8 mouse cellular contexts compared by ENCODE assay signal in the genomic region with DNA sequence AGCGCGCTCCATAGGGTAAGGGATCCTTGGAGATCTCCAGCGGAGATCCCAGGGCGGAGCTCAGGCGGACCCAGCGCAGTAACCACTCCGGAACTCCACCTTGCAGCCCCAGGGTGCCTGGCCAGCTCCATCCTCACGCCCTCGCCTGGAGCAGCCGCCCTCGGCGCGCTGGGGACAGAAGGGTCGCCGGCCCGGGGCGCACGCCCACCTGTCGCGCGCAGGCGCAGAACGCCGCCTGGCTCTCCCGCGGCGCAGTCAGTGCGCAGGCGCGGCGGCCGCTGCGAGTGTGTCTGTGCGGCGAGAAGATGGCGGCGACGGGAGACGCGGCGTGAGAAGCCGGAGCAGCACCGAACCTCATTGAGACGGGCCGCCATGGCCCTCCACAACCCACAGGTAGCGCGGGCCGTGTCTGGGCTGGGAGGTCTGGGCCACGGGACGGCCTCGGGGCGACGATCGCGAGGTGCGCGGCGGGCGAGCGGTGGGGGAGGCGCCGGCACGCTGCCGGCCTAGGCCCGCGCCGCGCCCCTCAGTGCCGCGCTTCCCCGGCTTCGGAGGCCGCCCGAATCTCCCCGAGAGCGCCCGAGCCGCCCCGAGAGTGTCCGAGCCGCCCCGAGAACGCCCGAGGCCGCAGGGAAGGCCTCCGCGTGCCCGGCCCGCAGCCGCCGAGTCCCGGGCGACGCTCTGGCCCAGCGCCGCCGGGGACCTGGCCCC. TPM values are rescaled to one million over a fixed set of nuclear protein-coding genes. Genes with fewer than 3 reads are reported as not detected.
DNase-seq lines count a peak whose midpoint lies in the region; ATAC-seq lines count a peak whose summit lies in the region.

TSS of gene Gm20388 (plus strand) at position 295 of the 711 bp plus-strand sequence.

- peak within 1 kb of the TSS; percentile 93 for H3K27ac ChIP-seq in embryonic facial prominence, embryonic 12.5 days
- H3K27ac ChIP-seq in limb, embryonic 10.5 days: peak within 1 kb of the TSS; percentile 98
- H3K27ac ChIP-seq in midbrain, embryonic 12.5 days (replicated peaks): peak within 1 kb of the TSS; percentile 92

- no peaks in the 10 kb centered on the region for H3K9me3 ChIP-seq in embryonic facial prominence, embryonic 12.5 days
- no peaks in the 10 kb centered on the region for H3K9me3 ChIP-seq in limb, embryonic 10.5 days (replicated peaks)
- H3K9me3 ChIP-seq in midbrain, embryonic 12.5 days: no peaks in the 10 kb centered on the region

- peak within 1 kb of the TSS; percentile 95 for H3K9ac ChIP-seq in embryonic facial prominence, embryonic 12.5 days
- H3K9ac ChIP-seq in midbrain, embryonic 12.5 days (replicated peaks): peak within 1 kb of the TSS; percentile 89

- H3K4me1 ChIP-seq in embryonic facial prominence, embryonic 12.5 days: peaks cover 34% of the 10 kb centered on the region
- H3K4me1 ChIP-seq in limb, embryonic 10.5 days: peaks cover 44% of the 10 kb centered on the region
- peaks cover 41% of the 10 kb centered on the region for H3K4me1 ChIP-seq in midbrain, embryonic 12.5 days

- H3K36me3 ChIP-seq in embryonic facial prominence, embryonic 12.5 days: no peaks in the 10 kb centered on the region
- 0 out of 2 replicates have a peak, but pooled peaks cover 4% of the 10 kb centered on the region for H3K36me3 ChIP-seq in limb, embryonic 10.5 days
- no peaks in the 10 kb centered on the region for H3K36me3 ChIP-seq in midbrain, embryonic 12.5 days

- ATAC-seq in embryonic facial prominence, embryonic 12.5 days (ENCODE audit: insufficient number of reproducible peaks, insufficient read depth, low FRiP score, low TSS enrichment): peak; percentile 90
- peak; percentile 94 for ATAC-seq in midbrain, embryonic 12.5 days (ENCODE audit: low FRiP score, low read depth)

- peak; percentile 91 for DNase-seq in 3134 (ENCODE audit: extremely low read depth, insufficient read length, low spot score)
- DNase-seq in adrenal gland, postnatal 36 days: peak; percentile 91 to 93
- peak; percentile 99 for DNase-seq in heart, adult 11 months
- DNase-seq in kidney, adult 18-20 months: peak; percentile 96
- peak; percentile 96 for DNase-seq in limb, embryonic 10.5 days (ENCODE audit: low spot score)
- peak; percentile 82 for DNase-seq in skeletal muscle tissue, adult 2 months (ENCODE audit: low read depth, low spot score)

- peak within 1 kb of the TSS; percentile 91 for H3K4me3 ChIP-seq in embryonic facial prominence, embryonic 12.5 days
- H3K4me3 ChIP-seq in limb, embryonic 10.5 days: peak within 1 kb of the TSS; percentile 91
- peak within 1 kb of the TSS; percentile 77 for H3K4me3 ChIP-seq in midbrain, embryonic 12.5 days

- no peaks in the 10 kb centered on the region for H3K27me3 ChIP-seq in embryonic facial prominence, embryonic 12.5 days
- H3K27me3 ChIP-seq in limb, embryonic 10.5 days (ENCODE audit: low read depth, poor library complexity, severe bottlenecking): 0 out of 2 replicates have a peak, but pooled peaks cover 3% of the 10 kb centered on the region
- H3K27me3 ChIP-seq in midbrain, embryonic 12.5 days: peaks cover 4% of the 10 kb centered on the region

- WGBS in embryonic facial prominence, embryonic 12.5 days: under 1% methylated on average over 90 of the region's 97 CpGs
- under 1% methylated on average over 81 of the region's 97 CpGs for WGBS in limb, embryonic 10.5 days
- WGBS in midbrain, embryonic 12.5 days: under 1% methylated on average over 85 of the region's 97 CpGs

- H3K4me2 ChIP-seq in embryonic facial prominence, embryonic 12.5 days (replicated peaks): peak within 1 kb of the TSS; percentile 87
- H3K4me2 ChIP-seq in midbrain, embryonic 12.5 days (replicated peaks): peak within 1 kb of the TSS; percentile 77

RNA-seq across cellular contexts. Expression of gene Gm20388, which starts in this region (rescaled TPM):
- total RNA-seq in adrenal gland, postnatal 36 days (2021): 1 to 10 TPM; 2.4 to 7.4 TPM
- polyA plus RNA-seq in embryonic facial prominence, embryonic 12.5 days (2016; fragmentation: Nextera tagmentation; extraction: Ambion mirVana): 0.31 TPM in 1 of 2 replicates, not detected in the other
- 2.3 and 2.5 TPM in 2 replicates for polyA plus RNA-seq in limb, embryonic 10.5 days (2016; fragmentation: Nextera tagmentation; extraction: Ambion mirVana)
- 1.2 TPM in 1 of 2 replicates, not detected in the other for polyA plus RNA-seq in midbrain, embryonic 12.5 days (2016; fragmentation: Nextera tagmentation; extraction: Ambion mirVana)

Comparison
In these comparisons a context has a peak if more than half of its experiments do, and no peak if none do; other contexts are left out.
1. Peak in every context shown above with its lines: DNase-seq, ATAC-seq, H3K4me3 ChIP-seq and H3K27ac ChIP-seq.
2. Peak in ATAC-seq, H3K4me3 ChIP-seq, H3K27ac ChIP-seq, H3K9ac ChIP-seq and H3K4me2 ChIP-seq in embryonic facial prominence, embryonic 12.5 days; RNA of the gene not detected or under 1 TPM.